Mouse (Mus musculus) testis, postnatal 10 days (tissue): ENCODE results near the gene Olfr764-ps1.
"Not testable (repeated sequence)": the region's sequence is repeated elsewhere in the genome, so short reads cannot be mapped to it uniquely, and the experiment has no call there.

Source experiments
- DNase-seq: peaks from one replicate; pipeline ENCODE4 v3.0.0; 2021; ENCODE audit warnings: low spot score

Olfr764-ps1 gene

GRCm38 (mm10) chr10:129039796-129040195 lies at the start of gene Olfr764-ps1:
Gene Olfr764-ps1 (minus strand): TSS chr10:129039896.
- DNase-seq = no peak

- not testable (repeated sequence) for DNase-seq
These were observed 43.1 kb upstream of the Olfr764-ps1 start, which contains the start of gene Olfr767 for GRCm38 (mm10) chr10:129082810-129083209. Gene Olfr767 (minus strand): TSS chr10:129082910.

DNA sequence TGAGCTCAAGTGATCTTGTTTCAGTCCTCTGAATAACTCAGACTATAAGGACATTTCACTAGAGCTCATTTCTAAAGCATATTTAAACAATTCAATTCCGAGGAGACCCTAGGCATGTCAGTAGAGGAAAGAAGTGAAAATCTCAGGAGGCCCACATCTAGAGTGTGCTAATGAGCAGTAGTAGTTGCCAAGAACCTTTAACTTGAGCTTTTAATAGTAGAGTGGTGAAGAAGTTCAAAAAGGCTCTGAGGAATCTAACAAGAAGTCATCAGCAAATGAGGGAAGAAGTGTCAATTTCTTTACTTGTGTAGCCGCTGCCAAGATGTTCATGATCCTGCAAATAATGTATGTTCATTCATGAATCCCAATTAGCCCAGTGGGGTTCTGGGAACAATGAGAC lies 29.2 kb upstream of the Olfr764-ps1 start, which contains the start of gene Olfr766-ps1:
Gene Olfr766-ps1, minus strand, starts transcription at position 101 of the 400 bp plus-strand sequence.
- DNase-seq = no peak

GRCm38 (mm10) chr10:129049898-129050297 lies 10.2 kb upstream of the Olfr764-ps1 start, which contains the start of gene Olfr765:
Gene Olfr765 (minus strand): TSS chr10:129049998.
- DNase-seq = not testable (repeated sequence)

GRCm38 (mm10) chr10:129028343-129028742 lies 11.4 kb downstream of the Olfr764-ps1 start:
- DNase-seq = no peak

GRCm38 (mm10) chr10:129026018-129026662 lies 13.6 kb downstream of the Olfr764-ps1 start:
- peak; percentile 66 for DNase-seq

- DNase-seq = no peak
These were observed 16.4 kb downstream of the Olfr764-ps1 start for GRCm38 (mm10) chr10:129023319-129023718.

DNA sequence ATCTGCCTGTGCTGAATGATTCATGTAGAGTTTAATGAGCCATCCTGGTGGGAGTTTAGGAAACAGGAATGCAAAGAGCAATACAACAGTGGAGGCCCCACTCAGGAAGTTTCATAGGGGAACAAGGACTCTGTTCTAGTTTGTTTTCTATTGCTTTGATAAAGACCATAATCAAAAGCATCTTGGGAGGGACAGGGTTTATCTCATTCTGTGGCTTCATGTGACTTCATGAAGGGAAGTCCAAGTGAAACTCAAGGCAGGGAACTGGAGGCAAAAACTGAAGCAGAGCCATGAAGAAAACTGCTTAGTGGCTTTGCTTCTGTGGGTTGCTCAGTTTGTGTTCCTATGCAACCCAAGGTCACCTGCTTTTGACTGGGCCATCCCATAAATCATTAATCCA lies 25.2 kb downstream of the Olfr764-ps1 start:
- DNase-seq = no peak

DNA sequence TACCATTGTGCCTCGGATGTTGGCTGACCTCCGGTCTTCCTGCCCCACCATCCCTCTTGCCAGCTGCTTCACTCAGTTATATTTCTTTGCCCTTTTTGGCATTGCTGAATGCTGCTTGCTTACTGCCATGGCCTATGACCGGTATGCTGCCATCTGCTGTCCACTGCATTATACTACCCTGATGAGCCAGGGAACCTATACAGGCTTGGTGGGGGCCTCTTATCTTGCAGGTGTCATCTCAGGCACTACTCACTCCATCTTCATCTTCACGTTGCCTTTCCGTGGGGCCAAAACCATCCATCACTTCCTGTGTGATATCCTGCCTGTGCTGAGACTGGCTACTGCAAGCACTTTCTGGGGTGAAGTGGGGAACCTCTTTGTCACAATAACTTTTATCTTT lies 28.2 kb downstream of the Olfr764-ps1 start:
- DNase-seq = not testable (repeated sequence)

DNA sequence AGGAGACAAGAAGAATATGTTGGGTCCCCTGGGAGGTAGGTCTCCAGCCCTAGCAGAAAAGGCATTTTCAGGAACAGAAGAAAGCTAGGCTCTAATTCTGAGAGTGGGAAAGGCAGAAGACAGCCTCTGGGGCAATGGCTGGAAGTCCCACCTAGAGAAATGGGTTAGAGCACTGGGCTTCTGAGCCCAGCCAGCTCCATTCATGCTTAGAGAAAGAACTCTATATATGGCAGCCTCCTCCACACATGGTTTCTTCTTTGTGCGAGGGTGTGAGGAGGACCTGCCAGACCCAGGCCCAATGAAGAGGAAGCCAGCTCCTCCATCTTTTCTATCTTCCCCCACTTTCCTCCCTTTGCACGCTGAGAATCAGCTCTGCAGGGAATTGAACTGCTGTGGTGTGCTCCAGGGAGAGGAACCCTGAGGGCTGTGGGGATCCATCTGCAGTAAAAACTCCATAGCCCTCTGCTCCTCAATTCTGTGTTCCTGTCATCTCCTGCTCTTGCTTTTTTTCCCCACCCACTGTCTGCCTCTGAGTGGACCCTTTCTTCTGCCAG lies 29.3 kb downstream of the Olfr764-ps1 start, which contains the start of gene Olfr763:
Gene Olfr763, plus strand, starts transcription at position 504 of the 554 bp plus-strand sequence.
- DNase-seq = no peak

DNA sequence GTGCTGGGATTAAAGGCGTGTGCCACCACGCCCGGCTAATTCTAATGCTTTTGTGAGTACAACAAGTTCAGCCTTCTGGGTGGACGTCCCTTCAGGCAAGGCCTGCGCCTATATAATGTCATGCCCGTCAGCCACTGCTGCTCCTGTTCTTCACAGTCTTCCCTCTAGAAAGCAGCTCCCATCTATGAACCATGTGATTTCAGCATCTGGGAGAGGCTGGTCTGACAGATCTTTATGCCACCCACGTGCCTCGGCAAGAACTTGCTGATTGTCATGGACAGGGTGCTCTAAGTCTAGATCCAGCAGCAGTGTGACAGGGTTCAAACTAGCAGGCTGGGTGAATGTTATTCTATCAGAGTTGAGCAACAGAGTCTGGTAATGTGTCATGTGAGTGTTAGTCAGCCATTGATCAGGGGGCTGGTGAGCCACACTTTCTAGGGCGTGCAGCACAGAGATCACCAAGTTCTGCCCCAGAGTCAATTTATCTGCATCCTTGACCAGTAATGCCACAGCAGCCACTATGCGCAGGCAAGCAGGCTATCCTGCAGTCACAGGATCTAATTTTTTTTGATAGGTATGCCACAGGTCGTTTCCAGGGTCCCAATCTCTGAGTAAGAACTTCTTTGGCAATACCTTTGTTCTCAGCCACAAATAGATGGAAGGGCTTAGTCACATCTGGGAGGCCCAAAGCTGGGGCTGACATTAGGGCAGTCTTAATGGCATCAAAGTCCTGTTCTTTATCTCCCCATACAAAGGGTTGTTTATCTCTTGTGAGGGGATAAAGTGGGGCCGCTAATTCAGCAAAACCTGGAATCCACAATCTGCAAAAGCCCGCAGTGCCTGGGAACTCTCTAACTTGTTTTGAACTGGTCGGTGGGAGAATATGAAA lies 35.4 kb downstream of the Olfr764-ps1 start:
- no peak for DNase-seq

DNA sequence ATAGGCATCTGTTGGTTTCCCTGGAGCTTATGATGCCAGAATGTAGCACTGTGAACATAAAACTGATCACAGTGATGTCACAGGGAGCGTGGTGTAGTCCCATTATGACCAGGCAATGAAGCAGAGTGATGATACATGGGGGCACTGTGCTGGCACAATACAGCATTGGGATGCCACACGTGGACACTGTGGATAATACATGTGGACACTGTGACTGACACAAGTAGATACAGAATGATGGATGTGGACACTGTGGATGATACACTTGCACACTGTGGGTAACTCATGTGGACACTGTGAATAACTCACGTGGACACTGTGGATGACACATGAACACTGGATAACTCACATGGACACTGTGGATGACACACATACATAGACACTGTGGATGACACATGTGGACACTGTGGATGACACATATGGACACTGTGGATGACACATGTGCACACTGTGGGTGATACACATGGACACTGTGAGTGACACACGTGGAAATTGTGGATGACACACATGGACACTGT lies 43.1 kb downstream of the Olfr764-ps1 start:
- DNase-seq = no peak

- DNase-seq = no peak
These were observed 43.9 kb downstream of the Olfr764-ps1 start for GRCm38 (mm10) chr10:128995796-128996195.

GRCm38 (mm10) chr10:128990994-128991393 lies 48.7 kb downstream of the Olfr764-ps1 start:
- no peak for DNase-seq

DNA sequence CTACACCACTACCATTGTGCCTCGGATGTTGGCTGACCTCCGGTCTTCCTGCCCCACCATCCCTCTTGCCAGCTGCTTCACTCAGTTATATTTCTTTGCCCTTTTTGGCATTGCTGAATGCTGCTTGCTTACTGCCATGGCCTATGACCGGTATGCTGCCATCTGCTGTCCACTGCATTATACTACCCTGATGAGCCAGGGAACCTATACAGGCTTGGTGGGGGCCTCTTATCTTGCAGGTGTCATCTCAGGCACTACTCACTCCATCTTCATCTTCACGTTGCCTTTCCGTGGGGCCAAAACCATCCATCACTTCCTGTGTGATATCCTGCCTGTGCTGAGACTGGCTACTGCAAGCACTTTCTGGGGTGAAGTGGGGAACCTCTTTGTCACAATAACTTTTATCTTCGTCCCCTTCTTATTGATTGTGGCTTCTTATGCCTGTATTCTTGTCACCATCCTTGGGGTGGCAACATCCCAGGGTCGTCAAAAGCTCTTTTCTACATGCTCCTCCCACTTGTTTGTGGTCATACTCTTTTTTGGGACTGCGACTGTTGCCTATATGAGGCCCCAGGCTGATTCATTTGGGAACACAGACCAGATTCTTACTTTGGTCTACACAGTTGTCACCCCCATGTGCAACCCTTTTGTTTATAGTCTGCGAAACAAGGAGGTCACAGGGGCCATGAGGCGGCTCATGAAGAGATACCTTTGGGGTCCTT lies 49.4 kb downstream of the Olfr764-ps1 start:
- DNase-seq = not testable (repeated sequence)

DNA sequence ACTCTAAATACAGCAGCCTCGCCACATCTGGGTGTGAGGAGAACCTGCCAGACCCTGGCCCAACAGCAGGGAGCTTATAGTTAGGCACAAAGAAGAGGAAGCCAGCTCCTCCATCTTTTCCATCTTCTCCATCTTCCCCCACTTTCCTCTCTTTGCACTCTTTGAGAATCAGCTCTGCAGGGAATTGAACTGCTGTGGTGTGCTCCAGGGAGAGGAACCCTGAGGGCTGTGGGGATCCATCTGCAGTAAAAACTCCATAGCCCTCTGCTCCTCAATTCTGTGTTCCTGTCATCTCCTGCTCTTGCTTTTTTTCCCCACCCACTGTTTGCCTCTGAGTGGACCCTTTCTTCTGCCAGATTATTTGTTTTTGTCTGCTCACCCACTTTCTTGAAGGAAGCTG lies 50.6 kb downstream of the Olfr764-ps1 start, which contains the start of gene Olfr9:
Gene Olfr9, plus strand, starts transcription at position 301 of the 400 bp plus-strand sequence.
- not testable (repeated sequence) for DNase-seq
